Mouse (Mus musculus): Measurements from ENCODE around the gene Cacng3. TPM values are rescaled to one million over a fixed set of nuclear protein-coding genes. Genes with fewer than 3 reads are reported as not detected.

Cacng3 gene
- polyA plus RNA-seq, 1 experiment from 2014 or later = 0.11 TPM

DNA sequence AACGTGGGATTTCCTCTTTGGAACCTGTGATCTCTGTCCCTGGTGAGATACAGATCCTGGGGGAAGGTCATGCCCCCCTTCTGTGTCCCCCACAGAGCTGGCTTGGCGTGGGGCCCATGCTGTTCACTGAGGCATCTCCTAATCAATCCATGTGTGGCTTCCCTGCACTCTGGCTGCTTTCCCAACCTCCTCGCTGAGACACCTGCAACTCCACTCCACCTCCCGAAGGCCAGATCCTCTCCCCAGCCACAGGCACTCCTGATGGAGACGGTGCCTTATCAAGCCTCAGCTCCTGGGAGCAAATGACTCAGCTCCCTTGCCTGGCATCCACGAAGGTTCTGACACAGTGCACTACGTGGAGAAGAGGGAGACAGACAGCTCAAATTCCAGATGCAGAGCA is 58.6 kb downstream of the Cacng3 start:
- Histone ChIP-seq H3K36me3 (ENCODE audit: control insufficient read depth, insufficient read depth) (no peaks in the 10 kb centered on the region), H3K27ac (ENCODE audit: low read length) (no peak overlapping the region), H3K4me3 (ENCODE audit: low read depth, low read length) (no peak overlapping the region), H3K4me1 (ENCODE audit: control insufficient read depth, low read depth, low read length) (no peaks in the 10 kb centered on the region), H3K4me2 (ENCODE audit: low read depth, low read length) (no peak overlapping the region), H3K9ac (ENCODE audit: low read depth, low read length) (no peak overlapping the region), H3K27me3 (ENCODE audit: control insufficient read depth, insufficient read depth, low read depth, low read length) (no peaks in the 10 kb centered on the region), H3K9me3 (replicated peaks; ENCODE audit: control insufficient read depth, low read length) (no peaks in the 10 kb centered on the region)
- no peak for ATAC-seq (ENCODE audit: low read depth)
- WGBS (ENCODE audit: insufficient replicate concordance) = 31% methylated on average over 7 of the region's 7 CpGs

DNA sequence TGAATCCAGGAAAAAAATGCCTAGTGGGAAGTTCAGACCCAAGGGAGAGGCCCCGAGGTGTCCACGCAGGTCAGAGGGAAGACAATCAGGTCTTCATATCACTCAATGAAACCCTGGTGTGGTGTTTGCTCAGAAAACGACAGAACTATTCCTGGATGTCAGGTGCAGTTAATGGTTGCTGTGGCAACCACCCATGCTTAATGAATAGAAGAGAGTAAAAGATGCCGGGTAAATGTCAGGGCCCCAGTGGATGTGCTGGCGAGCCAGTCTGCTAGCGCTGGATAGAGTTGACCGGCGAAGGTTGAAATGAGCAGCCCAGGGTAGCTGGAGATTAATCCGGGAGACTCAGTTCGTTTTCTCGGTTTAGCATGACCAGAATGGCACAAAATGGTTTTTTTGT is 65.0 kb downstream of the Cacng3 start:
- Histone ChIP-seq H3K9ac (ENCODE audit: low read depth, low read length) (no peak overlapping the region), H3K27ac (ENCODE audit: low read length) (no peak overlapping the region), H3K9me3 (replicated peaks; ENCODE audit: control insufficient read depth, low read length) (no peaks in the 10 kb centered on the region), H3K4me2 (ENCODE audit: low read depth, low read length) (no peak overlapping the region), H3K4me3 (ENCODE audit: low read depth, low read length) (no peak overlapping the region), H3K36me3 (ENCODE audit: control insufficient read depth, insufficient read depth) (no peaks in the 10 kb centered on the region), H3K4me1 (ENCODE audit: control insufficient read depth, low read depth, low read length) (no peaks in the 10 kb centered on the region), H3K27me3 (ENCODE audit: control insufficient read depth, insufficient read depth, low read depth, low read length) (no peaks in the 10 kb centered on the region)
- ATAC-seq (ENCODE audit: low read depth) = no peak
- WGBS (ENCODE audit: insufficient replicate concordance) = 69% methylated on average over 11 of the region's 11 CpGs

DNA sequence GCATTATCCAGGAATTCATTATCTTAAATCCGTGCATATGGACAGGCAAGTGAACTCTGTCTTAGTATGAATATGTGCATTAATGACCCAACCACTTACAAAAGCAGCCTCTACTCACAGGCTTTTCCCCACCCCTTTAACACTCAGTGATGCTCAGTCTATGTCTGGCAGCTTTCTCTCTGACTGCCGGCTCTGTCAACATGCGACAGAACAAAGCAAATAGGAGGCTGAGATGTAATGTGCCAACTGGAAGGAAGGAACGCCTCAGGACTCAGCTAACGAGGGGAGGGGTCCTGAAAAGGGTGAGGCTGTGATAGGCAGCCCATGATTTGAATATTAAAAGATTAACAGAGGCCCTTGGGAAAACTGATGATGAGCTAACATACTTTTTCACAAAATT is 68.2 kb downstream of the Cacng3 start:
- H3K27ac ChIP-seq (ENCODE audit: low read length) = no peak overlapping the region
- 39% methylated on average over 5 of the region's 5 CpGs for WGBS (ENCODE audit: insufficient replicate concordance)
- no peak overlapping the region for H3K4me2 ChIP-seq (ENCODE audit: low read depth, low read length)
- H3K4me3 ChIP-seq (ENCODE audit: low read depth, low read length) = no peak overlapping the region
- H3K9ac ChIP-seq (ENCODE audit: low read depth, low read length) = no peak overlapping the region
- H3K4me1 ChIP-seq (ENCODE audit: control insufficient read depth, low read depth, low read length) = no peaks in the 10 kb centered on the region
- no peak for ATAC-seq (ENCODE audit: low read depth)
- H3K9me3 ChIP-seq (replicated peaks; ENCODE audit: control insufficient read depth, low read length) = no peaks in the 10 kb centered on the region
- H3K36me3 ChIP-seq (ENCODE audit: control insufficient read depth, insufficient read depth) = no peaks in the 10 kb centered on the region
- H3K27me3 ChIP-seq (ENCODE audit: control insufficient read depth, insufficient read depth, low read depth, low read length) = no peaks in the 10 kb centered on the region

DNA sequence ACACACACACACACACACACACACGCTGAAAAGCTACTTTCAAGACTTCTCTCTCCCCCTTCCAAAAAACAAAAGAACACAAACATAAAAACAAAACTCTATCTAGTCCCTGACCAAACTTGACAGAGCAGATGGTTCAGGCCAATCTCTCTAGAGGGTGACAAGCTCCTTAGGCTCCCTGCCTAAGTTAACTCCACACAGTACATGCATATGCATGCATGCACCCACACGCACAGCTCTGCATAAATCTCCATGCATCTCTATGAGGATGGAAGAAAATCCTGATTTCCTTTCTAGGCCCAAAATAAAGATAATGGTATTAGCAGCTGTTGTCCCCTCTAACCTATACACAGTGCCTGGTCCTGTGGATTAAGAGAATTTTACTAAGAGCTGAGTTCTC is 70.4 kb downstream of the Cacng3 start:
- H3K36me3 ChIP-seq (ENCODE audit: control insufficient read depth, insufficient read depth) = no peaks in the 10 kb centered on the region
- H3K9ac ChIP-seq (ENCODE audit: low read depth, low read length) = no peak overlapping the region
- no peak overlapping the region for H3K4me2 ChIP-seq (ENCODE audit: low read depth, low read length)
- H3K4me1 ChIP-seq (ENCODE audit: control insufficient read depth, low read depth, low read length) = no peaks in the 10 kb centered on the region
- no peak overlapping the region for H3K27ac ChIP-seq (ENCODE audit: low read length)
- no peaks in the 10 kb centered on the region for H3K27me3 ChIP-seq (ENCODE audit: control insufficient read depth, insufficient read depth, low read depth, low read length)
- H3K4me3 ChIP-seq (ENCODE audit: low read depth, low read length) = no peak overlapping the region
- no peak for ATAC-seq (ENCODE audit: low read depth)
- no peaks in the 10 kb centered on the region for H3K9me3 ChIP-seq (replicated peaks; ENCODE audit: control insufficient read depth, low read length)
- 76% methylated on average over 2 of the region's 2 CpGs for WGBS (ENCODE audit: insufficient replicate concordance)

DNA sequence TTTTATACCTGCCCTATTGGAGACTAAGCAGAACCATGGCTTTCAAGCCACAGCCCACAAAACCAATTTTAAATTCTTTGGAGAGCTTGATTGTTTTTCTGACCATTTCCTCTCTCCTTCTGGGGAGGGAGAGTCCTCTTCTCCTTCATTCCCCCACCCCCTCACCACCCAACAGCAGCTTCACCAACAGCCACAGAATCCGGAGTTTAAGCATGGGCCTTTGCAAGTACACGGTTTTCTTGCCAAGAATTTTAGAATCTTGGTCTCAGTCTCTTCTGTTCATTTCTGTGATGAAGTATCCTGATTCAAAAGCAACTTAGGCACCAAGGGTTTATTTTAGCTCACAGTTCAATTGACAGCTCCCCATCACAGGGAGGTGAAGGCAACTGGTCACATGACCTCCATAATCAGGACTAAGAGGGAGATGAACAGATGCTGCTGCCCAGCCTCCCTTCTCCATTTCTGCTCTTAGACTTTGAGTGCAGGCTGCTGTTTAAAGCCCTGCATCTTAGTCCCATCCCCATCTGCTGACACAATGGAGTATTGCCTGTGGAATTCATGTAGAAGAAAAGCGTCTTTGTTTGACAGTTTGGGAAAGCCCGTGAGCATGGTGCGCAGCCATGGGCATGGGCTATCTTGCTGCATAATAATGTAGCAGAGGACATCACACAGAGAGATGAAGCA is 85.8 kb downstream of the Cacng3 start:
- no peak for ATAC-seq (ENCODE audit: low read depth)
- Histone ChIP-seq H3K9me3 (replicated peaks; ENCODE audit: control insufficient read depth, low read length) (no peaks in the 10 kb centered on the region), H3K27me3 (ENCODE audit: control insufficient read depth, insufficient read depth, low read depth, low read length) (no peaks in the 10 kb centered on the region), H3K27ac (ENCODE audit: low read length) (no peak overlapping the region), H3K4me1 (ENCODE audit: control insufficient read depth, low read depth, low read length) (no peaks in the 10 kb centered on the region), H3K4me2 (ENCODE audit: low read depth, low read length) (no peak overlapping the region), H3K36me3 (ENCODE audit: control insufficient read depth, insufficient read depth) (no peaks in the 10 kb centered on the region), H3K9ac (ENCODE audit: low read depth, low read length) (no peak overlapping the region), H3K4me3 (ENCODE audit: low read depth, low read length) (no peak overlapping the region)
- WGBS (ENCODE audit: insufficient replicate concordance) = 78% methylated on average over 5 of the region's 5 CpGs

DNA sequence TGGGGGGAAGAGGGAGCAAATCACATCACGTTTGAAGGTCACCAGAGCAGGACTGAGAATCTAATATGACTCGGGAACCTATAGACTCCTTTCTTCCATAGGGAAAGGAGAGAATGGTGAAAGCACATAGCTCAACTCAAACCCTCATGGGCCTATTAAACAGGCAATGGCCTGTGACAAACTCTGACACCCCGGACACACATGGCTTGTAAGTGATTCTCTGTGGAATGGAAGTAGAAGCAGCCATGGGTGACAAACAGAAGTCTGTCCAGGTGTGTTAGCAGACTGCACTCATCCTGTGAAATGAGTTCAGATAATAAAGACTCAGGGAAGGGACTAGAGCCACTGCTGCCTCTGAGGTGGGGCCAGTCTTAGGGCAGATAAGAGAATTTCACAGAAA is 88.4 kb downstream of the Cacng3 start:
- no peaks in the 10 kb centered on the region for H3K27me3 ChIP-seq (ENCODE audit: control insufficient read depth, insufficient read depth, low read depth, low read length)
- H3K4me1 ChIP-seq (ENCODE audit: control insufficient read depth, low read depth, low read length) = no peaks in the 10 kb centered on the region
- H3K36me3 ChIP-seq (ENCODE audit: control insufficient read depth, insufficient read depth) = no peaks in the 10 kb centered on the region
- H3K4me2 ChIP-seq (ENCODE audit: low read depth, low read length) = no peak overlapping the region
- H3K4me3 ChIP-seq (ENCODE audit: low read depth, low read length) = no peak overlapping the region
- ATAC-seq (ENCODE audit: low read depth) = no peak
- H3K9ac ChIP-seq (ENCODE audit: low read depth, low read length) = no peak overlapping the region
- 52% methylated on average over 3 of the region's 3 CpGs for WGBS (ENCODE audit: insufficient replicate concordance)
- H3K9me3 ChIP-seq (replicated peaks; ENCODE audit: control insufficient read depth, low read length) = no peaks in the 10 kb centered on the region; the same call in 1 of the 2 replicates
- no peak overlapping the region for H3K27ac ChIP-seq (ENCODE audit: low read length)

DNA sequence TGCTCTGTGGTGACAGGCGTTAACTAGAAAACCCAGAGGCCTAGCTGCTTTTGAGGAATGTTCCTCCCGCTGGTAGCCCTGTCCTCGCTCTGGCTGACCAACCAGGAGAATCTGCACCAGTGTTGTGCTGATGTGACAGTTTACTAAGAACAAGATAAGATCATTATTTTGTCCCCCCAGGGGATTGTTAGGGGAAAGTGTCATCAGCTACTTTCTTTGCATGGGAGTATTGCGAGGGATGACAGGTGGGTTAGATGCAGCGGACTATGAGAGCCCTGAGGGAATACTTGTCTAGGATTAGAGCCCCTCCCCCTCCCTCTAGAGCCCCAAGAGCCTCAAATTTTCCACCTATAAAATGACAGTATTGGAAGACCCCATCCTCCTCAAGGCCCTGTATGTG is 94.2 kb downstream of the Cacng3 start:
- ATAC-seq (ENCODE audit: low read depth) = no peak

DNA sequence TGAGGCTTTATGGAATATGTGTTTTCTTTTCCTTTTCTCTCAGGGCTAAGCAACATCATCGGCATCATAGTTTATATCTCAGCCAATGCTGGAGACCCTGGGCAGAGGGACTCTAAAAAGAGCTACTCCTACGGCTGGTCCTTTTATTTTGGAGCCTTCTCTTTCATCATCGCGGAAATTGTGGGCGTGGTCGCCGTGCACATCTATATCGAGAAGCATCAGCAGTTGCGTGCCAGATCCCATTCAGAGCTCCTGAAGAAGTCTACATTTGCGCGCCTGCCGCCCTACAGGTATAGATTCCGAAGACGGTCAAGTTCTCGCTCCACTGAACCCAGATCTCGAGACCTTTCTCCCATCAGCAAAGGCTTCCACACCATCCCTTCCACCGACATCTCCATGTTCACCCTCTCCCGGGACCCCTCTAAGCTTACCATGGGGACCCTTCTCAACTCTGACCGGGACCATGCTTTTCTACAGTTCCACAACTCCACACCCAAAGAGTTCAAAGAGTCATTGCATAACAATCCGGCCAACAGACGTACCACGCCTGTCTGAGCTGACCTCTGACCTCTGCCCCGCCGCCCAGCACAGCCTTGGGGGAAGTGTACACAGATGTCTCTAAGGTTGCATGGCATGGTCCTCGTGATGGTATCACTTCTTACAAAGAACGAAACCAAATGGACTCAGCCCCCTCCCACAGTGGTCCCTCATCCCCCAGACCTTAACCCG is 98.2 kb downstream of the Cacng3 start:
- no peaks in the 10 kb centered on the region for H3K9me3 ChIP-seq (replicated peaks; ENCODE audit: control insufficient read depth, low read length)
- H3K4me2 ChIP-seq (ENCODE audit: low read depth, low read length) = no peak overlapping the region
- H3K36me3 ChIP-seq (ENCODE audit: control insufficient read depth, insufficient read depth) = no peaks in the 10 kb centered on the region
- H3K27me3 ChIP-seq (ENCODE audit: control insufficient read depth, insufficient read depth, low read depth, low read length) = no peaks in the 10 kb centered on the region
- ATAC-seq (ENCODE audit: low read depth) = no peak
- H3K9ac ChIP-seq (ENCODE audit: low read depth, low read length) = no peak overlapping the region
- no peak overlapping the region for H3K27ac ChIP-seq (ENCODE audit: low read length)
- H3K4me1 ChIP-seq (ENCODE audit: control insufficient read depth, low read depth, low read length) = no peaks in the 10 kb centered on the region
- no peak overlapping the region for H3K4me3 ChIP-seq (ENCODE audit: low read depth, low read length)
- WGBS (ENCODE audit: insufficient replicate concordance) = 71% methylated on average over 27 of the region's 27 CpGs

More for the DNA sequence above, 94.2 kb downstream of the Cacng3 start:
- H3K9ac ChIP-seq (ENCODE audit: low read depth, low read length) = no peak overlapping the region
- no peak overlapping the region for H3K4me2 ChIP-seq (ENCODE audit: low read depth, low read length)
- H3K9me3 ChIP-seq (replicated peaks; ENCODE audit: control insufficient read depth, low read length) = no peaks in the 10 kb centered on the region; the same call in 1 of the 2 replicates
- WGBS (ENCODE audit: insufficient replicate concordance) = 66% methylated on average over 5 of the region's 5 CpGs
- H3K36me3 ChIP-seq (ENCODE audit: control insufficient read depth, insufficient read depth) = no peaks in the 10 kb centered on the region
- no peak overlapping the region for H3K4me3 ChIP-seq (ENCODE audit: low read depth, low read length)
- no peak overlapping the region for H3K27ac ChIP-seq (ENCODE audit: low read length)
- no peaks in the 10 kb centered on the region for H3K27me3 ChIP-seq (ENCODE audit: control insufficient read depth, insufficient read depth, low read depth, low read length)
- no peaks in the 10 kb centered on the region for H3K4me1 ChIP-seq (ENCODE audit: control insufficient read depth, low read depth, low read length)

DNA sequence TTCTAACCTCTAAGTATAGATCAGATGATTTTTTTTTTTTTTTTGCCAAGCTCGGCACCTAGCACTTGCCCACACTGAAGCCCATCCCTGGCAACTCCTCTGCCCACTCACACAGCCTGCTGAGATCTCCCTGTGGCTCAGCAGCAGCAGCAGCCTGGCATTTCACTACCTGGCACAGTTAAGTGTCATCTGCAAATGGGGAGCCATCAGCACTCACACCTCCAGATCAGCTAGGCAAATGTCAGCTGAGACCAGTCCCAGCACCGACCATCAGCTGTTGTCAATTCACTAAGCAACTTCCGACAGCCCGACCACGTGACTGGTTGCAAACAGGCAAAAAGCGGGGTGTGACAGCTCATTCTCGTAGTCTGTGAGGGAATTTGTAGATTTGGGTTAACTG is 109.3 kb downstream of the Cacng3 start:
- no peak for ATAC-seq (ENCODE audit: low read depth)
- 57% methylated on average over 7 of the region's 7 CpGs for WGBS (ENCODE audit: insufficient replicate concordance)
- no peak overlapping the region for H3K9ac ChIP-seq (ENCODE audit: low read depth, low read length)

More for the DNA sequence above, 109.3 kb downstream of the Cacng3 start:
- no peak overlapping the region for H3K27ac ChIP-seq (ENCODE audit: low read length)
- no peak overlapping the region for H3K4me3 ChIP-seq (ENCODE audit: low read depth, low read length)
- H3K4me1 ChIP-seq (ENCODE audit: control insufficient read depth, low read depth, low read length) = no peaks in the 10 kb centered on the region
- no peak overlapping the region for H3K4me2 ChIP-seq (ENCODE audit: low read depth, low read length)
- H3K27me3 ChIP-seq (ENCODE audit: control insufficient read depth, insufficient read depth, low read depth, low read length) = no peaks in the 10 kb centered on the region
- H3K9me3 ChIP-seq (replicated peaks; ENCODE audit: control insufficient read depth, low read length) = no peaks in the 10 kb centered on the region
- no peaks in the 10 kb centered on the region for H3K36me3 ChIP-seq (ENCODE audit: control insufficient read depth, insufficient read depth)
